Mouse (Mus musculus) spleen, adult 10 weeks (tissue): Measurements from ENCODE around the gene Nol8. TPM values are rescaled to one million over a fixed set of nuclear protein-coding genes. Genes with fewer than 3 reads are reported as not detected.

ENCODE experiments used
- polyA plus RNA-seq: library from polyadenylated mRNA; stranded (reverse); fragments of 350-450 nt; fragmentation: Illumina TruSeq; extraction: RNeasy Lipid Tissue Mini Kit (QIAGEN cat#74804); gene quantifications from one replicate; pipeline ENCODE4 v1.2.3, GENCODE M21; 2015; ENCODE audit warnings: low replicate concordance; ENCODE audit not compliant: insufficient read depth

The Nol8 gene
- 47.7 TPM for polyA plus RNA-seq

GRCm38 (mm10) chr13:49652481-49653179 is at the start of gene Nol8, which contains the start of gene Cenpp:
Gene Nol8, plus strand, starts transcription at chr13:49653078.
Gene Cenpp, minus strand, starts transcription at chr13:49652785.

GRCm38 (mm10) chr13:49607714-49608113 is 45.2 kb upstream of the Nol8 start, which contains the start of gene Ogn:
Gene Ogn, plus strand, starts transcription at chr13:49608046.

GRCm38 (mm10) chr13:49681351-49682232 is 28.7 kb downstream of the Nol8 start, which contains the start of gene Iars:
Gene Iars, plus strand, starts transcription at chr13:49682100.

Other genes with a start within 250 kb of the Nol8 start
- gene Ippk, start 231.8 kb upstream of the Nol8 start, polyA plus RNA-seq, result 8.5 TPM
- 0.10 TPM for gene Tes3-ps, start 159.8 kb upstream of the Nol8 start, polyA plus RNA-seq
- gene Ecm2, start 148.3 kb upstream of the Nol8 start, polyA plus RNA-seq, result 3.1 TPM
- 3.8 TPM for gene Aspn, start 108.6 kb upstream of the Nol8 start, polyA plus RNA-seq
- gene Omd, start 70.6 kb upstream of the Nol8 start, polyA plus RNA-seq, result 0.79 TPM
- gene Ogn, start 45.0 kb upstream of the Nol8 start, polyA plus RNA-seq, result 15.2 TPM
- gene Cenpp, start 293 bp upstream of the Nol8 start, polyA plus RNA-seq, result 3.5 TPM
- gene Iars, start 29.0 kb downstream of the Nol8 start, polyA plus RNA-seq, result 50.3 TPM
- gene Gm30302, start 145.9 kb downstream of the Nol8 start, polyA plus RNA-seq, result not detected